Mouse (Mus musculus) embryo, embryonic 10 days (tissue): ENCODE measurements around the gene Atp6v0c.
A peak's percentile ranks its signal among the peaks of the same experiment; 100 is the strongest.

Source experiments
- DNase-seq: peaks from one replicate; pipeline ENCODE4 v3.0.0-alpha.2; 2015; ENCODE audit warnings: low spot score

The Atp6v0c gene

DNA sequence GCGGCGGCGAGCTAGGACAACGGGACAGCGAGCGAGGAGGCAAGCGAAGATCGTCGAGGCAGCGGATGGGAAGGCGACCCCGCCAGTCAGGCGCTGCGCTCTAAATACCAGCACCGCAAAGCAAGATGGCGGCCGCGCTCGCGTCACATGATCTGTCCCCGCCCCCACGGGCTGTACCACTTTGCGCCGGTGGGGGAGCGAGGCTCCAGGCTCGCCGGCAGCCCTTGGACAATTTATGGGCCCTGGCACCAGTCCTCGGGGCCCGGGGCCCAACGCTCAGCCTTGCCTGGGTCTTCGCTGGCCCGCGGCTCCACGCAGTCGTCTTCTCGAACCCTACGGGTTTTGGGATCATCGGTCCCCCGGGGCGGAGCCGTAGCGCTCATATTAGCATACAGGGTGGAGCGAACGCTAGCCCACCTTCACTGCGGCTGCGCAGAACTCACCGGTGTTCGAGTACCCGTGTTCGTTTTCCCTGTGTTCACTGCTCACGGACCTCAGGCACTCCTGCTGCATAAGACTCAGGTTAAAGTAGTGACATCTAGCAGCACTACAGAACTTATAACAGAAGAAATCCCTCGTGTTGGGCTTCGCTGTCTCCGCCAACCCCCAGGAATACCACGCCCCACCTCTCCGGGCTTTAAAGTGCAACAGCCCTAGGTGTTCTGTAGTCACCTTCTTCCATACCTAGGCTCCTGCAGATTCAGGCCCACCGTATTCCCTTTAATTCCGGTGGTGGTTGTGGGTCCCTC, at the start of gene Atp6v0c:
Gene Atp6v0c, minus strand, starts transcription at position 386 of the 749 bp plus-strand sequence.
- DNase-seq: peak; percentile 97

DNA sequence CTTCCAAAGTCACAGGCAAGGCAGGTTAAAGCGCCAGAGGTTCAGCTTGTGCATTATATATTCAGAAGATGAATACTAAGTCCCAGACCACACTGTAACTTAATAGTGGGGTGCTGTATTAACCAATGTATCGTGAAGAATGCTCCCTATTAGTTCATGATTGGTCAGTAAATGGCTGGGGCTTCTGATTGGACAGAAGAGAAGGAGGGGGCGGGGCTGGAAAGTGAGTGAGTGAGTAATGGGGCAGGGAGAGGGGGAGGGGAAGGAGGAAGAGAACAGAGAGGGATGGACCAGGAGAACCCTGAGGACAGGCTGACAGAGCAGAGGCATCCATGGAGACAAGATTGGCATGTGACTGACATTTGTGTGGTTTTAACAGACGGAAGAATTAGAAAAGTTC, 47.3 kb upstream of the Atp6v0c start:
- DNase-seq: no peak

DNA sequence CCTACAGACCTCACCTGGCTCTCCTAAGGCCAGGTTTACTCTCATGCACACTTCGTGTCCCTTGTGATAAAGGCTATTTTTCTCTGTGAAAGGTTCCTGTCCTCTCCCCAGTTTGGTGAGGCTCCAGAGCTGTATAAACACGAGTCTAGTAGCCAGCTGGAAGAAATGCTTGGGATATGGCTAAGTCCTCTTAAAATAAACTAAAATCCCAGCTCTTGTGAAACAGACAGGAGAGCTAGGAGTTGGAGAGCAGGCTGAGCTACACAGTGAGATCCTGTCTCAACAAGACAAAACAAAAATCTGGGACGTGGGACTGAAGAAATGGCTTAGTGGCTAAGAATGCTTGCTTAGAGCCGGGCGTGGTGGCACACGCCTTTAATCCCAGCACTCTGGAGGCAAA, 43.7 kb upstream of the Atp6v0c start:
- no peak for DNase-seq

DNA sequence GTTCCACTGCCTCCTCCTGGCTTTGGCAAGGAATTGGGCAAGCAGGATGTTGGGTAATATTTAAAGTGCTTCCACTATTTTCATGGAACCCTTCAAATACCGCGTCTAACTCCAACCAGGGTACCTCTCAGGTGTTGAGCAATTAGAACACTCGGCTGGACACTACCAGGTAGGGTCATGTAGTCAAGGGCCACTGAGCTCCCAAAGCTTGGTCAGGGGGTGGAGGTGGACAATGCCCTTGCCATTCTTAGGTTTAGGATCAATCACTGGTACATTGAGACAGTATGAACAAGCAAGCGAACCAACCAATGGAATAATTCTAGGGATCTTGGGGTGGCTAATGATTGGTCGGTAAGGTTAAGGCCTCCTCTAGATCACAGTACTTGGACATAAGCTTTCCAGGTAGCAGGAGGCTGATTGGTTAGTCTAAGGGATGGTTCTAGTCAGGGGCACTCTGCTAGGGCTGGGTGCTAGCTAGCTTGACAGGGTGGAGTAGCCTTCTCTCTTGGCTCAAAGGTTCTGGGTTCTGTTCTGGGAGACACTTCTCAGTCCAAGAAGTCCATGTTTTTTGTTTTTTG, 43.0 kb upstream of the Atp6v0c start:
- no peak for DNase-seq

DNA sequence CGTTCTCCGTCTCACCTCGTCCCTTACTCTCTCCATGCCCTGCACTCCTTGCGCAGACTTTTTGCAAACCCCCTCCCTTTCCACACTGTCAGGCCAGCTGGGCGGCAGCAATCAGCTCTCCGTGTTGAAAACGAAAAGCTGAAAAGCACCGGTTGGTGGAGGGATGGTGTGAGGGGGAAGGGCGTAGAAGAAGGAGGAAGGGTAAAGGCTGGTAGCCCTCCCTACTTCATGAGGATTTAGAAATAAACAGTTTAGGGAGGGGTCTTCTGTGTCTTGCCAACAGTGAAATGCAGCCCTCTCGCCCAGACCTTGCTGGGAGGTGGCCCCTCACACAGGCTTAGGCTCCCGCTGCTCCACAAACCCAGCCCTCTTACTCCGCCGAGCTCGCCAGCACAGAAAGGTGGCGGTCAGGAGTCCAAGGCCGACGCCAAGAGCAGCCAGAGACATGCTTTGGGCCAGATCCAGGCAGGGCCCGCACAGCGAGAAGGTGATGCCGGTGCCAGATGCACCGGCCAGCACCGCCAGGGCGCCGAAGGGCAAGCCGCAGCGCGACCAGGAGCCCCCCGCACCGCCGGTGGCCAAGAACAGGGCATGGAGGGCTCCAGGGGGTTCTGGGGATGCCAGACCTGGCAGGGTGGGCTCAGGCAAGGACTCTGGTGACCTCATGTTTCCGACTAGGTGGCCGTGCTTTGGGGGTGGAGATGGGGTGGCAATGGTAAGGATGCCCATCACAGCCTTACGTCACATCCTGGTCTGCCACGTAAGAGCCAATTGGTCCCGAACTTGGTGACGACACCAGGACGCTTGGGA, 42.3 kb upstream of the Atp6v0c start:
- peak; percentile 93 for DNase-seq

DNA sequence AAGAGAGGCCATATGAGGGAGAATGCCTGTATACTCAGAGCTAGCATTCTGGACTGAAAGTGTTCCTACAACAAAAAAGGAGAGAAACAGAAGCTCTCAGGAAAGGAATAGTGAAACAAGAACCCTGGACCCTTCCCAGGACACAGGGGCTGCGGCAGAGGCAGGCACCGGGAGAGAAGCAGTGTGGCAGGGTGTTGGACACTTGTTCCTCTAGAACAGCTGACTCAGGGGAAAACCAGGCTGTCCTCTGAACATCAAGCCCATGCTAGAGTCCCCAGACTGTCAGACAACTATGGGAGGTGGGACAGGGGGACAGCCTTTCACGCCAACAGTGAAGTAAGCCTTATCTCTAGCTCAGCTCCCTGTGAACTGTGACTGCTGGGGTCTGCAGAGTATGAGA, 41.1 kb upstream of the Atp6v0c start:
- DNase-seq: no peak

DNA sequence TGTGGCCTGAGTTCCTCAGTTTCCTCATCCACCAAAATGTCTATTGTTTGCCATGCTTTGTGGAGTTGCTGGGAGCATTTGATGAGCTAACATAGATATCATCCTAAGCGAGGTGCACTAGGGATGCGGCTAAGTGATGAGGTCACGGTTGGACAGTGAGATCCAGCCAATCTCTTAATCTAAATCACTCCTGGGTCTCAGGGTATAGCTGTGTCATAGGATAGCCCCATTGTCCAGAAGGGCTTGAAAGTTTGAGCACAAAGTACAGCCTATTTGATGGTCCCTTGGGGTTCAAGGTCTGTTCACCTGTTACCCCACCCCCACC, 40.4 kb upstream of the Atp6v0c start:
- DNase-seq: no peak

DNA sequence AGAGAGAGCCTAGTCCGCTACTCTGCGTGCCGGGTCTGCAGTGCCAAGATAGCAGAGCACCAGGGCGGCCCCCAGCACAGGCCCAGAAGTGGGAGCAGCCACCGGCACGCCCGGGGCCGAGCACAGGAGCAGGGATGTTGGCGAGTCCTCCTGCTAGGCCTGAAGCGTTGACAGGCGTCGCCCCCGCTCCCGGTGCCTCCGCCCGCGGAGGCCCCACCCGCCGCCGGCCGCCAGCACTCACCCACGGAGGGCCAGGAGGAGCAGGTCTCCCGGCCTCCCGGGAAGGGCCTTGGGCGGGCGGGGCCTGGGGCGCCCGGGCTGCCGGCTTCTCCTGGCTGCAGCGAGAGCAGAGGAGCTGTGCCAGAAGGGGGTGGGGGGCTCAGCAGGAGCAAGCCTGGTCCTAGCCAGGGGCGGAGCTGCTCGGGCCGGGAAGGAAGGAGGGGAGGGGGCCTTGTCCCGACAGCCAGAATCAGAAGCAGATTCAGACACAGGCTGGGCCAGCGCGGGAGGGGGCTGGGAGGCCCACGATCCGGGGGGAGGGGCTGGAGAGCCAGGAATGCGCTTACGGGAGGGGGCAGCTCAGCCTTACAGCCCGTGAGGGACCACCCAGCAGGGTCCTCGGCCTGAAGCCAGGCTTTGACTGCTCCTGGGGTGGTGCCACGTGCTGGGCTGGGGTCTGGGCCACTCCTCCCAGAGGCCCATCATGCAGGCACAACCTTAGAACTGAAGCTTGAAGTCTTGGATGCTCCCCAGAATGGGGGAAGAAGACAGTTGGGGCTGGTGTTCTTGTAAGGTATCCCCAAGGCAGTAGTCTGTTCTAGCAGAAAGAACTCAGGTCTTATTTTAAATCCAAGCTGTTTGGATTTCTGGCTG, 39.8 kb upstream of the Atp6v0c start, which contains the start of gene Ntn3:
Gene Ntn3, minus strand, starts transcription at position 489 of the 873 bp plus-strand sequence.
- peak; percentile 84 for DNase-seq

DNA sequence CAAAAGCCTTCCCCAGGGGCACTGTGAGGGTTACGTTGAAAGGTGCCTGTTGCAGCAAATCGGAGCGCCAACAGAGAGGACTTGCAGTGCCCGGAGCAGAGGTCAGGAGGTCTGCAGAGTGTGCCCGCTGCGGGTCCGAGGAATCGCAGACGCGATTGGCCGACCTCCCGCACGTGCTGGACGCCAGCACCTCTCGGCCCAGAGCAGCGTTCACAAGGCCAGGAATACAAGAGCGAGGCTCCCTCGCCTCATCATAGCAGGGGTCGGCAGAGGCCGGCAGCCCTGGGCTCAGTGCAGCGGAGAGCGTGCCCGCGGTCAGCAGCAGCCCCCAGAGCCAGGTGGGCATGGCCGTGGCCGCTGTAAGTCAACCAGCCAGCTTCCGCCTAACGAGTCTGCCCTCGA, 39.1 kb upstream of the Atp6v0c start:
- DNase-seq: peak; percentile 63

DNA sequence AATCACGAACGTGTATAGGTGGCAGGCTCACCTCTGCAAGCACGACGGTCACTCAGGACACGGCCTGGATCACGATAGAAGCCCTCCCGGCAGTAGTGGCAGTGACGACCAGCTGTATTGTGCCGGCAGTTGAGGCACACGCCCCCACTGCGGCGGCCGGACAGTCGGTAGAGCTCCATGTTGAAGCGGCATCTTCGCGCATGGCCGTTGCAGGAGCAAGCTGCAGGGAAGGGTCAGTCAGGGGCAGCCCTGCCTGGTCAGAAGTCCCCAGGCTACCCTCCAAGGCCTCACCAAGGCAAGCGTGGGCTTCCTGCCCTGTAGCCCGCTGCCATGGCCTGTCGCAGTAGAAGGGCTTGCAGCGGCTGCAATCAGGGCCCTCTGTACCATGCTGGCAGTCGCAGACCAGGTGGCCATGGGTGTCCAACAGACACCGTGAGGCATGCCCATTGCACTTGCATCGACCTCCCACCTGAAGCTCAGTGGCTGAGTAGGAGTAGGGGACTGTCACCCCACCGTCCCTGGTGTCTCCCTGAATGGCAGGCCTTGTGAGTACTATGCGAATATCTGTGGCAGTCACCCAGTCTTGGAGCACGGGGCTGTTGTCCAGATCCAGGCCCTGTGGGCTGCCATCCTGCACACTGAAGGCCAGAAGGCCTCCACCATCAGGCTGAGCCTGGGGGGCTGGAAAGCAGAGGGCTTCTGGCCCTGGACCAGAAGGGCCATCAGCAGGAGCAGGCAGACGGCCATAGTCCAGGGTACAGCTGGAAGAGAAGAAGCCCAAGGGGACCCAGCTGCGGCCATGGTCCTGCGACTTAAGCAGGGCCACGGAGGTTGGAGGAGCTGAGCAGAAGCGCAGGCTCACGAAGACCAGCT, 38.5 kb upstream of the Atp6v0c start:
- DNase-seq: no peak

DNA sequence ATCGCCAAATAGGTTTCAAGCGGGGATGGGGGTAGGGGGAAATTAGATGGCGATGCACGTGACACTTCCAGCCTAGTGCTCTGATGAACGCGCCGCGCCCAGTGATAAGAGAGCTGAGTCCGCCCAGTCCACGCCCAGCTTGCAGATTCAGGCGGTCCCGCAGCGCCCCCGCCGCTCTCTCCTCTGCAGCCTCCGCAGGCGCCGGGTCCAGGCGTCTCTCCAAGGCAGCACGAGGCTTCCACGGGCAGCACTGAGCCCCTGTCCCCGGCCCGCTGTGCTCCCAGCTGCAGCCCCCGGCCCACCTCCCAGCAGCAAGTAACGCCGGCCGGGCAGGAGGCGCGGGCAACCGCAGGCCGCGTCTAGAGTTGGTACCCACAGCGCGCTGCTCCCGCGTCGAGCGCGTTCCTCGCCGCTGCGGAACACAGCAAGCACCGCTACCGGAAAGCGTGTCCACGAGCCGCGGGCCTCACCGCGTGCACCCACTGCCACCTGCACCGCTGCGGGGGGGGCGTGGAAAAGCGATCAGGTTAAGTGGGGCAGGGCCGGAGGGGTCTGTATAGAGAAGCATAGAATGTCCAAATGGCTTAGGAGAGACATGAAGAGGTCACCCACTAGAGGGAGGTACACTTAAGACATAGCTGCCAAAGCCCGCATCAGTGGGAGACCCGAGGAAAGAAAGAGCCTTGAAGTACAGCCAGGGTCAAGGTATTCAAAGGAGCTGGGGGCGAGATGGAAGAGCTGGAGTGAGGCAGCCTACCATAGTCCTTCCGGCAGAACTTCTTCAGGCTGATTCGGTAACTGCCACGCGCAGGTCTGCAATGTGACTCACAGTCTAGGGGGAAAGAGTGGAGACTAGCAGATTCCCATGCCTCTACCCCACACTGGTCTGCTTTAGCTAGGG, 37.2 kb upstream of the Atp6v0c start:
- DNase-seq: peak; percentile 80

DNA sequence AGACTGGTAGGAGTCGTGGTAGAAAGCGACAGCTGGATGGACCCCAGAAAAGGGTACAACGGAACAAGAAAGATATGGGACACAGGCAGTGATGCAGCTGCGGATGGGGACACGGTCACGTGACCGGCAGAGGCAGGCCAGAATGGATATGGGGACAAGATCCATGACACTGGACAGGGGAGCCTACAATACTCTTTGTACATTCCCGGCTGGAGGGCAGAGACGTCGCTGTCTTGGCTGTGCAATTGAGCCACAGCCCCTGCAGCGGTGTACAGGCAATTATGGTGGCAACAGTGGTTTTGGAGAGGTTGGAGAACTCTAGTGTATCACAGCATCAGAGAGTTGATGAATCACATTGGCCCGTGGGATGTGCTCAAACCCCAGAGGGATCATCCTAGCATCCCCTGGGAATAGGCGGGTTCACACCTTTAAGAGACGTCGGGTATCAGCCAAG, 36.4 kb upstream of the Atp6v0c start:
- DNase-seq: peak; percentile 62

DNA sequence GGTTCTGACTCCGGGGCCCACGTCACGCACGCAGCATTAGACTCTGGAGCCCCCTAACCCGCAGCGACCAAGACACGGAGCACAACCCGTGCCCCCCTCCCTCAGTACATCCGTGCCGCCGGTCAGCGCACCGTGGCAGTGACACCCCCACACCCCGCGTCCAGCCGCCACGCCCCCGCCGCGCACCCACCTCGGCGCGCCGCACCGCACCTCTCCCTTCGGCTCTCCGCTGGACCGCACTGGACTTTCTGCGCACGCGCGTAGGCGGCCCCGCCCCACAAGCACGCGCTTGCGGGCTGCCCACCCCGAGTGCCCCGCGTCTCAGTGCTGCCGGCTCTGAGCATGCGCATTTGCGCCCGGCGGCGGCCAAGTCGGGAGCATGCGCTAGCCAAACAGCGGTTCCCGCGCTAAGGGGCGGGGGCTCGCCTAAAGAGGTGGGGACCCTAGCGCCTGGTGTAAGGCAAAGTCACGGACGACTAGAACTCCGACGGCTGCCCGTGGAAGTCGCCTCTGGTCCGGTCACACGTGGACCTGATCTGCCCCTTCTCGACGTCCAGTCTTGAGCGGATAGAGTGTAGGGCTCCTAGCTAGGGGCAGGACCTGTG, 35.9 kb upstream of the Atp6v0c start, which contains the start of gene Tbc1d24:
Gene Tbc1d24, minus strand, starts transcription at position 279 of the 605 bp plus-strand sequence.
- DNase-seq: peak; percentile 95

DNA sequence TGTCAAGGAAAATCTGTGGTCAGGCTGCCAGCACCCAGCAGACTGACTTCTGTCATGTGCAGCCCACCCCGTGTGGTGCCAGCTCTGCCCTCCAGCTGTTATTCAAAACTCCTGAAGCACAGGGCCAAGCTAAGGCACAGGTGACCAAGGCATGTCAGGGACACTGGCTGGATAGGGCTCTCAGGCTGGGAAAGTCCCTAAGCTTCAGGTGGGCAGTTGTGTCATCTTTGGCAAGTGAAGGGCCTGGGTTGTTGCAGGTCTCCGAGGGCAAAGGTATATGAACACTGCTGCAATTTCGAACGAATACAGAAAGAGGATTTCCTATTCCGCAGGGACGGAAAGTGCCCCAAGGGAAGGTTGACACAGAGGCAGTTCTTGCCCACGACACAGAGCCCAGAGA, 35.3 kb upstream of the Atp6v0c start:
- no peak for DNase-seq

DNA sequence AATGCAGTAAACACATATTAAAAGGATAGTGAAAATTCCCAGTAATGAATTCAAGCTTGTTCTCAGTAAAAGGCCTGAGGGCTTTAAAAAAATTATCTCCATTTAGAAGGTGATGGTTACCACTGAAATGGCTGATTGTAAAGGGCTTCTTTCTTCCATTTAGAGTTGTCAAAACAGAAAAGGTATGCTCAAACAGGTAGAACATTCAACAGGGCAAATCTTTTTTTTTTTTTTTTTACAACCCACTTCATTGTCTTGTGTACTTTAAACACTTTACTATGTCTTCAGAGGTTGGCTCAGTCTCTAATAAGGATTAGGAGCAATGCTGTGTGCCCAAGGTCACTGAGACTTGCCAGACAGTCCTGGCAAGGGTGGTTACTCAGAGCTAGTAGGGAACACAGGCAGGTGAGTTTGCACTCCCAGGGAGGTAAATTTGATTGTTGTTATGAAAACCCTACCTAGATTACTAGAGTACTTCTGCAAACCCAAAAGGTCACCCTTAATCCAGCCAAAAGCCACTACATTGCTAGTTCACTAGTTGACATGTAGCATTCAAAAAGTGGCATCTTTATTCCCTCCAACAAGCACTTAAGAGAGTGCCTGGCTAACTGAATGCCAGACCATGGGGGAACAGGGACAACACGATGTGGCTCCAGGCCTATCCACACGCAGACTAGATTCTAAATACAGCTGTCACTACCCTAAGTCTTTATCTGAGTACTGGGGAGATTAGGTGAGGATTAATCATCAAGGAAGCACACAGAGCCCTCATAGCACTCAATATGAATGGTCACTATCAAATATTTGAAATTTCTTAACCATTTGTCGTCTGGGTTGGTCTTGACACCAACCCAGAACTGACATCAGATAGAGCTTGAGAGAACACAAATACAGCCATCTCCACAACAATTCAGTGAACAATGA, 34.4 kb upstream of the Atp6v0c start:
- no peak for DNase-seq

DNA sequence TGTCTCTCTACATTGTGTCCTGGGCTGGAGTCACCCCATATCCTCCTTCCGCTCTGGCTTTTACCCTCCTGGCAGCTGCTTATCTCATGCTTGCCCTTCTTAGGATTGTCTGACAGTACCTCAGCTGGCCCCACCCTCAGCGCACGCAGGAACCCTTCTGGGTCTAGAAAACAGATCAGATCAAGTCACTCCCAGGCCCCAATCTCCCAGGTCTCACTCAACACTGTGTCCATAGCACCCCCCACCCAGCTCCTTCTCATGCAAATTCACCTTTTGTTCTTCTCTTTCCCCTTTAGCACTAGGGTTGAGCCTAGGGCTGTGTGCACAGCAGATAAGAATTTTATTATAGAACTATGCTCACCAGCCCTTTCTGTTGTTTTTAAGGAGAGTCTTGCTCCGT, 33.6 kb upstream of the Atp6v0c start:
- DNase-seq: no peak

DNA sequence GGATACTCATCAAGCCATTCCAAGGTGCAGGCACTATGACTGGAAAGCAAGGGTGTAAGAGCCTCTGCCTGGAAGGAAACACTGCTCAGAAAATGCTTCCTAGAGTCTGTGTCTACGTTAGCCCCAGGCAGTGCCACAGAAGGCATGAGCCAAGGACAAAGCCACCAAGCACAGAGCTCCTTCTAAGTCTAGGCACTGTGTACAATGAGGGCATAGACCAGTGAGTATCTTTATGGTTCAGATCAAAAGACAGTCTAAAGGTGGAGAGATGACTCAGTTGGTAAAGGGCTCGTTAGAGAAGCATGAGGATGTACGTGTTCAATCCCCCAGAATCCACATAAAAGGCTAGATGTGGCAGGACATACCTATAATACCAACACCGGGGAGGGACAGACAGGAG, 31.6 kb upstream of the Atp6v0c start:
- DNase-seq: no peak

DNA sequence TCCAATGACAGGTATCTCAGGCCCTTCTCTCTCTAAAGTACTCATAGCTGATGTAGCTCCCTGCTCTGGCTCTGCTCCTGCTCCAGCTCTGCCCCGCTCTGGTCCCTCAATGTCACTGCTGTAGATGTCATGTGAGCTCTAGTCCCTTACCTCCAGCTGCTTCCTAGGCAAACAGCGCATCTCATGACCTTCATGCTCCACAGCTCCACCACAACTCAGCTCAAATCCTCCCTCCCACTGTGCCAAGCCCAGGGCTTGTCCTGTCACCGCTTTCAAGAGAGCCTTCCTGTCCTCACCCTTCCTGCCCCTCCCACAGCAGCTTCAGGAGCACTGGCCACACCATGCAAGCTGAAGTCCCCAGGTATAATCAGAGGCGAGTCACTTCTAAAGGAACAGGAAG, 30.2 kb upstream of the Atp6v0c start:
- no peak for DNase-seq
